Mouse (Mus musculus) G1E-ER4 (cell line): ENCODE data around the gene Gm20388. TPM values are rescaled to one million over a fixed set of nuclear protein-coding genes. Genes with fewer than 3 reads are reported as not detected.

ENCODE experiments used
- GATA1 ChIP-seq: IDR thresholded peaks from one replicate; pipeline ENCODE4 v1.8.0; 2012; ENCODE audit warnings: low read length, inconsistent platforms
- polyA plus RNA-seq: library from polyadenylated mRNA; stranded (reverse); fragments of >175 nt; gene quantifications from 2 replicates; pipeline ENCODE4 v1.2.3, GENCODE M21; 2012

Gene Gm20388
- polyA plus RNA-seq, 1 experiment, result not detected

DNA sequence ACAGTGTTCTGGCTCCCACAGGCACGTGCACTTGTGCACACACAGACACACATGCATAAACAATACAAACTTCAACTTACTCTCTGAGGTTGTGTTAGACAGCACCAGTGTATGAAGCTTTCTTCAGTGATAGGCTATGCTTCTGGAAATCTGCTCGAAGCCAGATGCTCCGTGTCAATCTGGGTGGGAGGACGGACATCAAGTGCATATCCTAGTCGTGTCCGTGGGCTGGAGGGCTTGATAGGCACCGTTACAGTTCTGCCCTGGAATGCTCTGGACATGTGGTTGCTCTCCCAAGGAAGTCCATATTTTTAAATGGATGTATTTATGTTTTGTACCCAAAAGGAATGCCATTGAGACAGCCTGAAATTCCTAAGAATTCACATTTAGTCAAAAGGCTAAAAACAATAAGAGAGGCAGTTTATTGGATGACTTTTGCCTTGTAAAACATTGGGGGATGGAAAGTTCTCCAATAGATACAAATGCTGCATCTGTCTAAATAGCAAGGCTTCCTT is 2178.6 kb downstream of the Gm20388 start:
- TF ChIP-seq GATA1, result no peak

DNA sequence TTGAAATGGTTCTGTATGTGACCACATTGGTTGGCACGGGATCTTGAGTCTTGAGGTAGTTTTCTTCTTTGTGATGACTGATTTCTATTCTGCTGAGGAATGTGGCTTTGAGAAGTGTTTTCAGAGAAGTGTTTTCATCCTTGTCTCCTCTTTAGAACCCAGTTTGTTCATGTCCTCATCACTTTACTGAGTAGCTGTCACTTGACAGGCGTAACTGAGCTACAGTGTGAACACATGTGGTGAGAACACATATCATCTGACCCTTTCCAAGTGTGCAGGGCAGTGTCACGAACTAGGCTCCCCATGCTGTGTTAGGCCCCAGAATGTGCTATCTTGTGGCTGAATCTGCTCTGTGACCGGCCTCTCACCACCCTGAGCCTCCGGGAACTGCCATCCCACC is 2181.8 kb downstream of the Gm20388 start:
- no peak for TF ChIP-seq GATA1

DNA sequence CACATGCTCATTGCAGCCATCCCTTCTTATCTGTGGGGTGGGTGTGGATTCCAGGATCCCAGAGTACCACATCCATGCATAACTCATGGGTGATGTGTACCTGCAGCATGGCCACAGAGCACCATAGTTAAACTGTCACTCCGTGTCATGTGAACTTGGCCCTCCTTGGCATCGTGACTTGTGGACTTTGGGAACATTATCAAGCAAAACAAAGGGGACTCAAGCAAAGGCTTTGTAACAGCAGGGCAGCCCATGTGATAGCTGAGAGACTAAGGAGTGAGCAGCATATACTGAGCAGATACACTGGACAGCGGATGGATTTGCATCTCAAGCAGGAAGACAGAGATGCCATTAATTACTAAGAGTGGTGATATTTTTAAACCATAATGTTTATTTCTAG is 2188.1 kb downstream of the Gm20388 start:
- no peak for TF ChIP-seq GATA1

DNA sequence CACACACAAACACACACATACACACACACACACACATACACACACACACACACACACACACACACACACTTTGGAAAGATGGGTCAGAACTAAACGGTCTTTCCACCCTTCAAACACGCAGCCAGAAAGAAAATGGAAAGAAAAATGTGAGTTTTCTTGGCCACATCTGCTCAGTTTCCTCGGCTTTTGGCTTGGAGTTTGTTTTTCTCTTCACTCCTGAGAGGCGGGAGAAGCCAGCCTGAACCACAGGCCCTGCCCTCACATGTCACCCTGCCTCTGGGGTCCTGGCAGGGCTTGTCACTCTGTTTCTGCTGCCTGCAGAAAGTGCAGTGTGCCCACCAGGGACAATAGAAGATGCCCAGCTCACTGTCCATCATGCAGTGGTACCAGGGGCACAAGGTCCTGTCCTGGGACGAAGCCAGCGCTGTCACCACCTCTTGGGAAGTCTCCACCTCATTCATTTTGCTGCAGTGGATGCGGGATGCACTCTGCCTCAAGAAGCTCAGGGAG is 2189.1 kb downstream of the Gm20388 start:
- no peak for TF ChIP-seq GATA1

DNA sequence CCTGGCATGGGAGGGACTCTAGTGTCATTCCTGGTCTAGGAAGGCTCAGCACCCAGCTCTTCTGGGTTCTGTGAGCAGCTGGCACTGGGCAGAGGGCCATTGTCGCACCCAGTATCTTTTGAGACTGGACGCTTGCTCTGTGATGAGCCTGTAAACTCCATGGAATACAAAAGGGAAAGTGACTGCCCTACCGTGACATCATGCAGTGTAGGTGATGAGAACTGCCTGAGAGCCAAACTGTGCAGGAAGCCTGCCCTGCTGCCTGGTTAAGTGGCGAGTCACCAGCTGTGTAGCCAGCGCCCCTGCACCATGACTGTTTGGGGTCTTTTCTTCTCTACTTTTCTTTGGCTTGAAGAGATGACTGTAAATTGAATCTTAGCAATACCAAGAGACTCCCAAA is 2191.2 kb downstream of the Gm20388 start:
- TF ChIP-seq GATA1, result no peak

DNA sequence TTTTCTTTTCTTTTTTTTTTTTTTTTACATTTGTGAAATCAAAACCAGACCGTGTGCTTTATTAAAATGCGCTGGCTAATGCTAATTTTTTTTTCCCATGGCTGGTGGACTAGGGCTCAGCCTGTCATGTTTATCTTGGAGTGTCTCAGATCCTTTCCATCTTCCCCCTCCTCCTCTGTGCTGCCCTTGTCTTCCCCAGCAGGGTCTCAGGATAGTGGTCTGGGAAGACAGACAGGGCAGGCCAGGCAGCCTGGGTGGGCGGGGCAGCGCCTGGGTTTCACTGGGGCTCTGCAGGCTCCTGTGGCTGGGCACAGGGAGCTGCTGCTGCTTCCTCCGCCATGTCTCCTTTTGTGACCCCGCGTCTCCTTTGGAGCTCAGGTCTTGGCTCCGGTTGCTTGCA is 2191.6 kb downstream of the Gm20388 start:
- TF ChIP-seq GATA1, result no peak

DNA sequence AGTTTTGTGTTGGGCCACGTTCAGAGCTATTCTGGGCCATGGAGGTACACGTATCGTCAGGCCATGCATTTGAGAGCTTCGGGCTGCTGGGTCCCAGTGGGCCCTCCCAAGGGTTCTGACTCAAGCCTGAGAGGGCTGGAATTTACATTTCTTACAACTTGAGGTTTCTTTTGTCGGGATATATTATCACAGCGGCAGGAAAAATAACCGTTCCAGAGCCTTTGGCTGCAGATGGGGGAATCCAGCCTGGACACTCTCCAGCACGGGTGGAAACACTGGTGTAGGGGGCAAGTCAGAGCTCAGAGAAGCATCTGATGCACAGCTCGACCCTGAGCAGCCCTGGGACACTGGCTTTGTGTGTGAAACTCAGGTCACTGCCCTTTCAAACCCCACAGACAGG is 2192.6 kb downstream of the Gm20388 start:
- TF ChIP-seq GATA1, result no peak

DNA sequence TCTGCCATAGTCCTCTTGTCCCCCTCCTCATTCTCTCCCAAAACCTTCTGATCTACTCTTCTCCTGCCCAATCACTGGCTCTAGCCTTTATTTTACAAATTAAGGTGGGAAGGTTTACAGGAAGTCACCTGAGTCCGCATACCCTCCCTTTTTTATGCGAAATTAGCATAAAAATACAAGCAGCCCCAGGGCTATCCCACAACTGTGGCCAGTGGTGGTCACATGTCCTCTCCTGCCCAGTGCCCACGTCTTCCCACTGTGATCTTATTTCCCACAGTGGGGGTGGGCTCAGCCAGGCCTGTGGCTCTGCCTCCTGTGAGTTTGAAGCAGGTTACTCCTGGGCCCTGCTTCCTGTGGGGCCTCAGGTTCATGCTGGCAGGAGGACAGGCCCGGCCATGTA is 2194.0 kb downstream of the Gm20388 start:
- TF ChIP-seq GATA1, result no peak

DNA sequence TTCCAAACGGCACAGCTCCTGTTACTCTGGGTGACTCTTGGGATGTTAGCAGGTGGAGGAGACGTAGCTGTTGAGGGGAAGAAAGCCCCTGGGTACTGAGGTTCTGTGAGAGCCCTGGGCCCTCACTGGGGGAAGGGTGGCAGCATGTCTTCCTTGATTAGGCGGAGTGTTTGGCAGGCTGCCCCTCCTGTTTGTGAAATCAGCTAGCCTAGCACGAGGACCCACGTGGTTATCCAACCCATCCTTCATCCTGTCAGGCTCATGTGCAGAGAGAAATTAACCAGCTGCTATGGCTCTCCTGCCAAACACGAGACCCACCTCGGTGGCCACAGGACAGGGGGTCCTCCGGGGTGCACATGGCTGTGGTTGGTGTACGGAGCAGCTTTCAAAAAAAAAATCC is 2195.6 kb downstream of the Gm20388 start:
- no peak for TF ChIP-seq GATA1

DNA sequence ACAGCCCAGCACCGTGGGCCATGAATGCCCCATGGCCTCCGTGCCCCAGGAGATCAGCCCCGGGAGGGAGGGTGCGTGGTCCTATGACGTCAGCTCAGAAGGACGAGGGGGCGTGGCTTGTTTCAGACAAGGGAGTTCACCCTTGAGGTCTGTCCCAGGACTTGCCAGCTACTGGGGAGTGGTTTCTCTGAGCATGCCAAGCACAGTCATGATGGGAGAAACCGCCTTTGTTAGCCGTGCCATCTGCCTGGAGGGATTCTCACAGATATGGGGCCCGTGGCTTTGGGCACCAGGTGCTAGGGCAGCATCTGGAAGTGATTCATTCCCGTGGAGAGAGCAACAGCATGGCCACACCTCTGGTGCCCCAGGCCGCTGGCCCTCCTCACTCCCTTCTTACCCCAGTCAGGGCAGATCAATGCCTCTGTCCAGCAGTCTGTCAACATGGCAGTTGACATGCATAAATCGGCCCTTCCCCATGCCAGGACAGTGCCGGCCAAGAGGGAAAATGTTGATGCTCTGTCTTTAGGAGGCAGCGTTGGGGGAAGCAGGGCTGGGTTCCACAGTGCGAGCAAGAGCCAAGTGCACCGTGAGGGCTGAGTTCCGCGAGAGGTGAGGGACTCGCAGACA is 2199.7 kb downstream of the Gm20388 start:
- TF ChIP-seq GATA1, result no peak

DNA sequence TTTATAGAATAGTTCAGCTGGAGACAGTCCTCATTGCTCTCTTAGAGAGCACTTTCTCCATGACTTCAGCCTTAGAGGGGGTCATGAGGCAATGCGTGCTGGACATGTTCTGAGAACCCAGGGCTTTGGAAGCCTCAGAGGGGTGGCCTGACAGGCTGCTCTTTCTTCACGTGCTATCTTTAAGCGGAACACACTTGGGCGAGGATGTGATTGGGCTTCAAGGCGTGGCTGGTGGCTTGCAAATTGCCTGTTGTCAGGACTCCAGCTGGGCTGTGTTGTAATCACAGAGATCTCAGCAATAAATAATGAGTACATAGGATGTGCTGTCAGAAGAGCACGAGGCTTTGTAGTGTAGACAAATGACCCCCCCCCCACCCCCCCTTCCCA is 2200.2 kb downstream of the Gm20388 start:
- TF ChIP-seq GATA1, result no peak

DNA sequence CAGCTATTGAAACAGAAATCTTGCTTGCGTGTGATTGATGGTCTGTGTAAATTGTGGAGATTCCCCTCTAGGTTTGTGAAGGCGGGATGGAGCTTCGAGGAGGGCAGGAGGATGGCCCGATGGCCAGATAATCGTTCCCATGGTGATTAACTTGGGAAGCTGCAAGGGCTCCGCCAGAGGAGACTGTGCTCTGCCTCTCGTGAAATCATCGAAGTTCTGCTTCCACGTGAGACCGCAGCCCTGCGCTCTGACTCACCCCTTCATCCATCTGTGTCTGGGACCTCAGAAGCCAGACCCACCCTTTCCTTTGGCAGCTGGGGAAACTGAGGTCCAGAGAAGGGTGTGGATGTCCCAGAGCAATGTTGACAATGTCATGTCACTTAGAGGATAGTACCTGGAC is 2201.1 kb downstream of the Gm20388 start:
- TF ChIP-seq GATA1, result no peak

DNA sequence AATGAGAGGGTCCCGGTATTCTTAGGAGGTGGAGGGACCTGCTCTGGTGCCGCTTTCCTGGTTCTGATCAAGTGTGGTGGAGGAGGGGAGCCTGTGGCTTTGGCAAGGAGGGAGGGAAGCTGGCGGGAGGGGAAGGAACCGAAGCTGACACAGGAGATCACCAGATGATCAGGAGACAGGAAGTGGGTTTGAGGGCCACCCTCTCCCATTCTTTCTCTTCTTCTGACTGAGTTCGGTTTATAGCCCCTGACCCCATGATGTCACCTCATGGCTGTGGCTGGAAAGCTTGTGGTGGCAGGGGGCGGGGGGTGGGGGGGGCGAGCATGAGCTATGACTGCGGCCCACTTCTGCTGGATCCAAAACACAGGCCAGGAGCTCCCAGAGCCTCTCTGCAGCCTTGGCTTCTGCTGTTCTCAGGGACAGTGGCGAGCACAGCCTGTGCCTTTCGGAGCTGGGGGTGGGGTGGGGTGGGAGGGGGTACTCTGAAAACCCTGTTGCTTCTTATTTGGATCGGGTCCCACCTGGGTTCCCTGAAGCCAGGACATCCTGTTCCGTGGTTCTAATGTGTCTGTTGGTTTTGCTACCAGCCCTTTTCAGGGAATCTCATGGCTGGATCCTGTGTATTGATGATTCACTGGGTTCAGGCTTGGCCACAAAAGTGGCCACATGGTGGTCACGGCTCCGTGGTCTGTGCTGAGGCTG is 2201.8 kb downstream of the Gm20388 start:
- TF ChIP-seq GATA1, result no peak

DNA sequence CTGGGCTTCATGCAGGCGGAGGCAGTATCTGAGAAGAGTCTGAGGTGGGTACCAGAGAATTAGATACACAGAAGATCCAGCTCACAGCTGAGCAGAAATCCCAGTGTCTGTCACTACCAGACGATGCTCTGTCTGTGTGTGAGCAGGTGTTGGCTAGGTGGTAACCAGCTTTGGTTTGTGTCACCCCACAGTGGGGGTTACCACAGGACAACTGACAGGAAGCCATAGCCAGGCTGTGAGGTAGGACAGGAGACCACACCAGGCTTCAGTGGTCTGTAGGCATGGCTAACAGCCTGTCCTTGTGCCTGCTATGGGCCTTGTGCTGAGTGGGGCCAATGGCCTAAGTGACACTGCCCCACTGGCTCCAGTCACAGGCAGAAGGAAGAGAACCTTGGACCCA is 2204.2 kb downstream of the Gm20388 start:
- TF ChIP-seq GATA1, result no peak

DNA sequence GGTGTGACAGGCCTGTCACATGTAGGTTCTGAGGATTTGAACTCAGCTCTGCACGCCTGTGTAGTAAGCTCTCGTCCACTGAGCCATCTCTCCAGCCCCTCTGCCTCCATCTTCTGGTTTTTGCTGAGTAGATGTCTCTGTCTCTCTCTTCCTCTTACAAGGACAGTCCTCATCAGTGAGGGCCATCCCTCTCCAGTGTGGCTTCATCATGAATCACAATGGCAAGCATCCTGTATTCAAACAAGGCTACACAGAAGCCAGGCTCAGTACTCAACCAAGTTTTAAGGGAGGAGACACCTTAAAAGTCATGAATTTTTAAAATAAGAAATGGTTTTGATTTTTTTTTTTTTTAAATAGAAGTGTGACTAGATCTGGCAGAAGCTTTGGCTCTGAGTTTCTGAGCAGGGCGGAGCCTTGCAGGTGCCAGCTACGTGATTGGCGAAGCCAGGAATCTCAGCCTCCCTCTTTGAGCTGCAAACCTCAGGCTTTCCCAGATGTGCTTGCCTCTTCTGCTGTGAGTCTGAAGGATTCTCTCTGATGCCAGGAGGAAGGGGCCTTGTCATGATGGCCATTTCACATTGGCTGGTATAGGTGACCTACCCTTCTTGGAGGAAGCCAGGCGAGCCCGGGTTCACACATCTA is 2206.2 kb downstream of the Gm20388 start:
- TF ChIP-seq GATA1, result no peak

DNA sequence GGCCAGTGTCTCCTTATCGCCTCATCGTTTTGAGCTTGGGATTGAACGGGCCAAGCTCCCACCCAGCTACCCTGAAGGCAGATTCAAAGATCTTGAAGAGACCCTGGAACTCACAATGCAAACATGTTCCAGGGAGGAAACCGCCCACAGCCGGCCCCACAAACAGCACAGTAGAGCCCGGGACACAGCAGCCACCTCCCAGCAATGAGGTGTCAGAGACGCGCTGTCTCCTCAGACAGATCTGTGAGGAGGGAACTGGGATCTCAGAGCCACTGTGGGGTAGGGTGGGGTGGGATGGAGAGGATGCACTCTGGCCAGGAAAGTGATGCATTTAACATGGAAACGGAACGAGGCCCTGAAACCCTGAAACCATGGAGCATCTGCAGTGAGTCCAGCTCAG is 2207.5 kb downstream of the Gm20388 start:
- TF ChIP-seq GATA1, result no peak
